Mouse (Mus musculus) liver, embryonic 14.5 days (tissue): ENCODE results near the gene Mmachc. TPM values are rescaled to one million over a fixed set of nuclear protein-coding genes. Genes with fewer than 3 reads are reported as not detected.
"Not testable (repeated sequence)": the region's sequence is repeated elsewhere in the genome, so short reads cannot be mapped to it uniquely, and the experiment has no call there.

ENCODE experiments used
- ATAC-seq: fragments of 200-750 bp; cut with Nextera tagmentation; 2 replicates; pipeline ENCODE4 v1.8.0; 2017; ENCODE audit warnings: moderate number of reproducible peaks, mild to moderate bottlenecking, moderate library complexity; ENCODE audit not compliant: insufficient read depth
- DNase-seq, 3 experiments: peaks; one replicate each; pipeline ENCODE4 v3.0.0-alpha.2; 2012 to 2013; ENCODE audit warnings: low read depth in 3 of 3, low spot score in 3 of 3
- H3K27ac ChIP-seq: fragments of 300-500 bp; sonication (generic); 2 replicates; pipeline ENCODE4 v1.5.1; 2014; ENCODE audit warnings: moderate library complexity, mild to moderate bottlenecking, control low read depth, inconsistent platforms
- H3K27me3 ChIP-seq: fragments of 300-500 bp; sonication (generic); 2 replicates; pipeline ENCODE4 v1.6.1; 2014; ENCODE audit warnings: mild to moderate bottlenecking, low read length, moderate library complexity; ENCODE audit not compliant: control insufficient read depth, insufficient read depth
- H3K36me3 ChIP-seq: fragments of 300-500 bp; sonication (generic); replicated peaks from 2 replicates; pipeline ENCODE4 v1.6.1; 2014; ENCODE audit warnings: low read depth; ENCODE audit not compliant: control insufficient read depth, insufficient read depth
- H3K4me1 ChIP-seq, 2 experiments: fragments of 200-500 bp in 1 of 2; fragments of 300-500 bp in 1 of 2; sonication (generic) in 1 of 2; replicated peaks; 2 replicates each; pipeline ENCODE4 v1.6.1; 2012 to 2014; ENCODE audit warnings: antibody characterized with exemption in 1 of 2, inconsistent platforms in 1 of 2, low read length in 1 of 2; ENCODE audit not compliant: control insufficient read depth in 2 of 2, insufficient read depth in 2 of 2
- H3K4me2 ChIP-seq: fragments of 300-500 bp; sonication (generic); 2 replicates; pipeline ENCODE4 v1.6.1; 2014; ENCODE audit warnings: low read depth, mild to moderate bottlenecking, control low read depth, moderate library complexity
- H3K4me3 ChIP-seq, 2 experiments: fragments of 200-500 bp in 1 of 2; fragments of 300-500 bp in 1 of 2; sonication (generic) in 1 of 2; 2 replicates each; pipeline ENCODE4 v1.5.1; 2012 to 2014; ENCODE audit warnings: low read depth in 2 of 2, low read length in 2 of 2, mild to moderate bottlenecking in 2 of 2, control low read depth in 1 of 2, inconsistent platforms in 1 of 2, moderate library complexity in 1 of 2; ENCODE audit not compliant: insufficient read depth in 1 of 2
- H3K9ac ChIP-seq: fragments of 300-500 bp; sonication (generic); replicated peaks from 2 replicates; pipeline ENCODE4 v1.6.1; 2014; ENCODE audit warnings: mild to moderate bottlenecking, control low read depth, moderate library complexity
- H3K9me3 ChIP-seq: fragments of 300-500 bp; sonication (generic); 2 replicates; pipeline ENCODE4 v1.6.1; 2016; ENCODE audit warnings: low read length, mixed read lengths; ENCODE audit not compliant: control insufficient read depth
- CTCF ChIP-seq: IDR thresholded peaks from 2 replicates; pipeline ENCODE4 v1.5.1; 2016; ENCODE audit warnings: antibody characterized with exemption, low read depth, control low read depth
- EP300 ChIP-seq: IDR thresholded peaks from 2 replicates; pipeline ENCODE4 v1.6.1; 2016; ENCODE audit warnings: antibody characterized with exemption, low read depth
- WGBS: fragments of 180-500 bp; shearing (Covaris S2); extraction: QIAGEN DNeasy Blood & Tissue Kit; methylation state at CpG from one replicate; pipeline ENCODE4 v1.1.7; 2014; ENCODE audit not compliant: insufficient replicate concordance; 5-methylcytosine and 5-hydroxymethylcytosine counted together
- polyA plus RNA-seq, 2 experiments: library from polyadenylated mRNA; depleted of rRNA in 1 of 2; stranded (reverse) in 1 of 2; unstranded in 1 of 2; fragments of >200 nt; fragmentation: Nextera tagmentation in 1 of 2; extraction: Ambion mirVana in 1 of 2; gene quantifications; 2 replicates each; pipeline versions ENCODE4 v1.2.1 to v1.2.3; 2012 to 2014

Mmachc gene
- polyA plus RNA-seq, 2 experiments, result 4.1 to 8.5 TPM

GRCm38 (mm10) chr4:116684665-116685064 lies 23.5 kb downstream of the Mmachc start:
- Histone ChIP-seq H3K9ac (no peak overlapping the region), H3K9me3 (no peaks in the 10 kb centered on the region), H3K4me1 (peaks cover 18 to 31% of the 10 kb centered on the region in 2 experiments), H3K27me3 (no peaks in the 10 kb centered on the region), H3K27ac (no peak overlapping the region), H3K36me3 (peaks cover 12% of the 10 kb centered on the region), H3K4me2 (peak overlapping the region; percentile 86), H3K4me3 (no peak overlapping the region)
- 47% methylated on average over 2 of the region's 2 CpGs for WGBS
- no peak for ATAC-seq
- TF ChIP-seq CTCF (no peak), EP300 (no peak)
- no peak for DNase-seq

- TF ChIP-seq EP300 (peak; percentile 62), CTCF (no peak)
- H3K9me3 ChIP-seq, result no peaks in the 10 kb centered on the region
- peaks cover 6% of the 10 kb centered on the region for H3K36me3 ChIP-seq
- no peak overlapping the region for H3K27ac ChIP-seq
- DNase-seq (peak in 2 of 3 experiments; percentile 36 to 55), ATAC-seq (no peak)
- H3K4me3 ChIP-seq, result no peak overlapping the region
- WGBS, result 8% methylated on average over 4 of the region's 4 CpGs
- H3K27me3 ChIP-seq, result no peaks in the 10 kb centered on the region
- H3K4me2 ChIP-seq, result peak overlapping the region; percentile 16; the same call in 1 of the 2 replicates
- peaks cover 18 to 31% of the 10 kb centered on the region in 2 experiments for H3K4me1 ChIP-seq
- H3K9ac ChIP-seq, result no peak overlapping the region
Observed at GRCm38 (mm10) chr4:116683957-116684356, 24.2 kb downstream of the Mmachc start.

- H3K36me3 ChIP-seq, H3K27ac ChIP-seq, DNase-seq, H3K9me3 ChIP-seq, ATAC-seq, H3K9ac ChIP-seq, H3K27me3 ChIP-seq, H3K4me3 ChIP-seq, H3K4me2 ChIP-seq: not testable (repeated sequence)
- WGBS, result 65% methylated on average over 4 of the region's 4 CpGs
- H3K4me1 ChIP-seq, result peaks cover 4 to 20% of the 10 kb centered on the region in 2 experiments
Observed at GRCm38 (mm10) chr4:116680521-116680920, 27.7 kb downstream of the Mmachc start.

- Histone ChIP-seq H3K4me3 (no peak overlapping the region), H3K27me3 (no peaks in the 10 kb centered on the region), H3K4me2 (no peak overlapping the region), H3K27ac (no peak overlapping the region), H3K36me3 (no peaks in the 10 kb centered on the region), H3K4me1 (peaks cover 4 to 11% of the 10 kb centered on the region in 2 experiments), H3K9me3 (no peaks in the 10 kb centered on the region), H3K9ac (no peak overlapping the region)
- WGBS, result 59% methylated on average over 5 of the region's 5 CpGs
- no peak for ATAC-seq
- TF ChIP-seq EP300 (no peak), CTCF (no peak)
- DNase-seq, result no peak
Observed at GRCm38 (mm10) chr4:116679141-116679540, 29.1 kb downstream of the Mmachc start.

- 21% methylated on average over 1 of the region's 1 CpGs for WGBS
- Histone ChIP-seq H3K9me3 (no peaks in the 10 kb centered on the region), H3K27me3 (no peaks in the 10 kb centered on the region), H3K36me3 (no peaks in the 10 kb centered on the region), H3K4me2 (no peak overlapping the region), H3K4me3 (no peak overlapping the region), H3K9ac (no peak overlapping the region), H3K27ac (no peak overlapping the region), H3K4me1 (peaks cover 8 to 9% of the 10 kb centered on the region in 2 experiments)
- TF ChIP-seq CTCF (no peak), EP300 (no peak)
- DNase-seq, result no peak
- ATAC-seq, result no peak
Observed at GRCm38 (mm10) chr4:116677808-116678207, 30.4 kb downstream of the Mmachc start.
